Mouse (Mus musculus) kidney, adult 2 months (tissue): ENCODE data around the gene Polr2j.

Source experiments
- CTCF ChIP-seq: fragments of 200-500 bp; conservative IDR thresholded peaks from 2 replicates; pipeline ENCODE4 v1.5.1; 2011; ENCODE audit warnings: low read depth, mild to moderate bottlenecking, control low read depth, low read length, moderate library complexity, mixed read lengths; ENCODE audit not compliant: insufficient read depth, insufficient read length
- POLR2A ChIP-seq: fragments of 200-500 bp; IDR thresholded peaks from one replicate; pipeline ENCODE4 v1.6.1; 2011; ENCODE audit warnings: low read depth, low read length, control low read depth

- TF ChIP-seq CTCF (no peak), POLR2A (no peak)
Observed at GRCm38 (mm10) chr5:136170512-136171362, 54.3 kb downstream of the Polr2j start, which contains the start of gene Orai2.
